Mouse (Mus musculus): ENCODE data around the gene Lrrc25. TPM values are rescaled to one million over a fixed set of nuclear protein-coding genes. Genes with fewer than 3 reads are reported as not detected.

Gene Lrrc25
- polyA plus RNA-seq, 1 experiment from 2014 or later, result 0.74 TPM

DNA sequence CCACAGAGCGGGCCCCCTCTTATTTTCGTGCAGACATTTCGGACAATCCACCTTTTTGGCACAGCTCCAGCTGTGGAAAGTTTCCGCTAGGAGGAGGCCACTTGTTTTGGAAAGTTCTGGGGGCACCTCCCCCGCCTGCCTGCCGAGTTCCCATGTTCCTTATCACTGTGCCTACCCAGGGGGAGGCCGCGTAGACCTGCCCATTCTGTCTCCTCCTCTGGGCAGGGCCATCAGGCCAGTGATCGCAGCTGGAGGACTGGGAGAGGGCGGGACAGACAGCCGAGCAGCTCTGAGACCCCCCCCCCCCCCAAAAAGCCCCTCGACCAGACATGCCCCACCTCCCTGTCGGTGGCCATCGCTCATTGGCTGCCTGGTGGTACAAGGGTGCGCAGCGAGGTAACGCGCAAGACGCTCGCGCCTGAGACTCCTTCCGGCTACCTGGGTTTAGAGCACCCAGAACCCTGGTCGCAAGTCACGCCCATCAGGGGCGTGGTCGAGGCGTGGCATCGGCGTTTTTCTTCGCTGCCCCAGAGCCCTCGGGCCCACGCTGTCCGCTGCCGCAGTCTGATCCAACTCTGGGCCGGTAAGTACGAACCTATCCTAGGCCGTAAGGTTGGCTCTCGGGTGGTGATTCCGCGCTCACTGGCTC lies 21.9 kb upstream of the Lrrc25 start, which contains the start of gene Isyna1:
Gene Isyna1, plus strand, starts transcription at position 413 of the 649 bp plus-strand sequence.
- under 1% methylated on average over 39 of the region's 40 CpGs for WGBS
- Histone ChIP-seq H3K27me3 (no peaks in the 10 kb centered on the region), H3K4me1 (peaks cover 47% of the 10 kb centered on the region)

DNA sequence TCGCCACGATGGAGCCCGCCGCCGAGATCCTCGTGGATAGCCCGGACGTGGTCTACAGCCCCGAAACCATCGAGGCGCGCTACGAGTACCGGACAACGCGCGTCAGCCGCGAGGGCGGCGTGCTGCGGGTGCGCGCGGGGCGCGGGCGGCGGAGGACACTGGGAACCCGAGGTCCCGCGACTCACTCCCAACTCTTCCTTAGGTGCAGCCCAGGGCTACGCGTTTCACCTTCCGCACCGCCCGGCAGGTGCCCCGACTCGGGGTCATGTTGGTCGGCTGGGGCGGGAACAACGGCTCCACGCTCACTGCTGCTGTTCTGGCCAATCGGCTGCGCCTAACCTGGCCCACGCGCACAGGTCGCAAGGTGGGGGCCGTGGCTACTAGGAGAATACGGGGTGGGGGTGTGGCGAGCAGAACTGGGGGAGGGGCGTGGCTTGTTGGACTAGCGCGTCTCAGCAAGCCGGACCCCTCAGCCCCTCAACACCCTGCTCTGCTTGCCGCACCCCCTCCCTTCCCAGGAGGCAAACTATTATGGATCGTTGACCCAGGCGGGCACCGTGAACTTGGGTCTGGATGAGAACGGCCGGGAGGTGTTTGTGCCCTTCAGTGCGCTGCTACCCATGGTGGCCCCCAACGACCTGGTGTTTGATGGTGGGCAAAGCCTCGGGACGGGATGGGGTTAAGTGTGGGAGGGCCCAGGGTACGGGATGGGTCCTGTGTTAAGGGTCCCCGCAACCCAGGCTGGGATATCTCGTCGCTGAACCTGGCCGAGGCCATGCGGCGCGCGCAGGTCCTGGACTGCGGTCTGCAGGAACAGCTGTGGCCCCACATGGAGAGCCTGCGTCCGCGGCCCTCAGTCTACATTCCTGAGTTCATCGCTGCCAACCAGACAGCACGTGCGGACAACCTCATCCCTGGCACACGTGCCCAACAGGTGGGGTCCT lies 21.1 kb upstream of the Lrrc25 start:
- peak overlapping the region; percentile 99 for H3K4me2 ChIP-seq (replicated peaks)

More for the DNA sequence above, 21.9 kb upstream of the Lrrc25 start, which contains the start of gene Isyna1:
- Histone ChIP-seq H3K4me2 (replicated peaks) (peak within 1 kb of the TSS; percentile 99), H3K9ac (replicated peaks) (peak within 1 kb of the TSS; percentile 72), H3K9me3 (no peaks in the 10 kb centered on the region), H3K36me3 (peaks cover 19% of the 10 kb centered on the region; the same call in 1 of the 2 replicates), H3K27ac (replicated peaks) (peak within 1 kb of the TSS; percentile 56), H3K4me3 (peak within 1 kb of the TSS; percentile 67)
- peak; percentile 78 for ATAC-seq (replicated peaks)

DNA sequence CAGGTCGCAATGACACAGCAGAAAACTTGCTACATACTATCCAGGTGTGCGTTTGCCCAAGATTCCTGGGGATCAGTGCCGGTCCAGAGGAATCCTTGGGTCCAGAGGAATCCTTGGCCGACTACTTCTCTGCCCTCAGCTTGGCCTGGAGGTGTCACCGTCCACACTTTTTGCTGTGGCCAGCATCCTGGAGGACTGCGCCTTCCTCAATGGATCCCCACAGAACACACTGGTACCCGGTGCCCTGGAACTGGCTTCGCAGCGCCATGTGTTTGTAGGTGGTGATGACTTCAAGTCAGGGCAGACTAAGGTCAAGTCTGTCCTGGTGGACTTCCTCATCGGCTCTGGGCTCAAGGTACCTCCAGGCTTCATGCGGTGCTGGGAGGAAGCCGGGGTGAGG lies 20.1 kb upstream of the Lrrc25 start:
- H3K4me3 ChIP-seq, result 0 out of 2 replicates have a peak overlapping the region, but pooled peaks have one; percentile 67
- no peaks in the 10 kb centered on the region for H3K9me3 ChIP-seq
- no peak for ATAC-seq (replicated peaks)
- H3K4me1 ChIP-seq, result peaks cover 58% of the 10 kb centered on the region
- H3K9ac ChIP-seq (replicated peaks), result no peak overlapping the region
- no peaks in the 10 kb centered on the region for H3K27me3 ChIP-seq
- H3K36me3 ChIP-seq, result peaks cover 3% of the 10 kb centered on the region; the same call in 1 of the 2 replicates
- WGBS, result 94% methylated on average over 12 of the region's 12 CpGs
- H3K4me2 ChIP-seq (replicated peaks), result 0 out of 2 replicates have a peak overlapping the region, but pooled peaks have one; percentile 99
- no peak overlapping the region for H3K27ac ChIP-seq (replicated peaks)

More for the DNA sequence above, 21.1 kb upstream of the Lrrc25 start:
- H3K4me3 ChIP-seq, result peak overlapping the region; percentile 67
- no peaks in the 10 kb centered on the region for H3K9me3 ChIP-seq
- 0 out of 2 replicates have a peak, but pooled peaks have one; percentile 0 for ATAC-seq (replicated peaks)
- no peaks in the 10 kb centered on the region for H3K27me3 ChIP-seq
- WGBS, result 9% methylated on average over 82 of the region's 82 CpGs
- peaks cover 49% of the 10 kb centered on the region for H3K4me1 ChIP-seq
- peak overlapping the region; percentile 56 for H3K27ac ChIP-seq (replicated peaks)
- peaks cover 11% of the 10 kb centered on the region; the same call in 1 of the 2 replicates for H3K36me3 ChIP-seq
- H3K9ac ChIP-seq (replicated peaks), result peak overlapping the region; percentile 72

DNA sequence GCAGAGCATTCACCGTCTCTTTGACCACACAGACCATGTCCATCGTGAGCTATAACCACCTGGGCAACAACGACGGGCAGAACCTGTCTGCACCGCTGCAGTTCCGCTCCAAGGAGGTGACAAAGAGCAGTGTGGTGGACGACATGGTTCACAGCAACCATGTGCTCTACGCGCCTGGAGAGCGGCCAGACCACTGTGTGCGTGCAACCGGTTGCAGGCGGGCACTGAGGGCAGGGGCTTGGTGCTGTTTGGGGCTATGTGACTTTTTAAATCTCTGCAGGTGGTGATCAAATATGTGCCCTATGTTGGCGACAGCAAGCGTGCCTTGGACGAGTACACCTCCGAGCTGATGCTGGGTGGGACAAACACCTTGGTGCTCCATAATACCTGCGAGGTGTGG lies 19.7 kb upstream of the Lrrc25 start:
- 93% methylated on average over 18 of the region's 18 CpGs for WGBS
- H3K9ac ChIP-seq (replicated peaks), result no peak overlapping the region
- no peaks in the 10 kb centered on the region for H3K9me3 ChIP-seq
- no peak overlapping the region for H3K27ac ChIP-seq (replicated peaks)
- H3K4me1 ChIP-seq, result peaks cover 62% of the 10 kb centered on the region
- no peaks in the 10 kb centered on the region for H3K27me3 ChIP-seq
- ATAC-seq (replicated peaks), result no peak
- no peak overlapping the region for H3K4me3 ChIP-seq
- no peak overlapping the region for H3K4me2 ChIP-seq (replicated peaks)
- 0 out of 2 replicates have a peak, but pooled peaks cover 2% of the 10 kb centered on the region for H3K36me3 ChIP-seq

DNA sequence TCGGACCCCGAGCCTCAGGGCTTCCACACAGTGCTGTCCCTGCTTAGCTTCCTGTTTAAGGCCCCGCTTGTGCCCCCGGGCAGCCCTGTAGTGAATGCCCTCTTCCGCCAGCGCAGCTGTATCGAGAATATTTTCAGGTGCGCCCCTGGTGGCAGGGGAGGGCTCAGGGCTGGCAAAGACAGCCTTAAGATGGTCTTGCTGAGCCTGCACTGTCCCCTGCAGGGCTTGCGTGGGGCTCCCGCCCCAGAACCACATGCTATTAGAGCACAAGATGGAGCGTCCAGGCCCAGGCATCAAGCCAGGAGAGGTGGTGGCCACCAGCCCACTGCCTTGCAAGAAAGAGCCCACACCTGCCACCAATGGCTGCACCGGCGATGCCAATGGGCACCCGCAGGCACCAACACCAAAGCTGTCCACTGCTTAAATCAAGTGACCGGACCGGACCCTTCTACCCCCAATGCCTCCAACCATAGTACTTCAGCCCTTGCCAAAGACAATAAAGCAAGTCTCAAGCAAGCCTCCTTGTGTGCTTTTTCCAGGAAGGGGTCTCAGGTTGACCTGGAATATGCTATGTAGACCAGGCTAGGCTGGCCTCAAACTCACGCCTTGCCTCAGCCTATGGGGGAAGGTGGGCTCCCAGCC lies 19.1 kb upstream of the Lrrc25 start:
- peak overlapping the region; percentile 90 for H3K4me2 ChIP-seq (replicated peaks)
- 78% methylated on average over 17 of the region's 17 CpGs for WGBS
- H3K9me3 ChIP-seq, result no peaks in the 10 kb centered on the region
- H3K27ac ChIP-seq (replicated peaks), result no peak overlapping the region
- H3K4me3 ChIP-seq, result peak overlapping the region; percentile 49; the same call in 1 of the 2 replicates
- H3K9ac ChIP-seq (replicated peaks), result peak overlapping the region; percentile 66; the same call in 1 of the 2 replicates
- 0 out of 2 replicates have a peak, but pooled peaks cover 2% of the 10 kb centered on the region for H3K36me3 ChIP-seq
- H3K4me1 ChIP-seq, result peaks cover 68% of the 10 kb centered on the region
- H3K27me3 ChIP-seq, result no peaks in the 10 kb centered on the region
- no peak for ATAC-seq (replicated peaks)

DNA sequence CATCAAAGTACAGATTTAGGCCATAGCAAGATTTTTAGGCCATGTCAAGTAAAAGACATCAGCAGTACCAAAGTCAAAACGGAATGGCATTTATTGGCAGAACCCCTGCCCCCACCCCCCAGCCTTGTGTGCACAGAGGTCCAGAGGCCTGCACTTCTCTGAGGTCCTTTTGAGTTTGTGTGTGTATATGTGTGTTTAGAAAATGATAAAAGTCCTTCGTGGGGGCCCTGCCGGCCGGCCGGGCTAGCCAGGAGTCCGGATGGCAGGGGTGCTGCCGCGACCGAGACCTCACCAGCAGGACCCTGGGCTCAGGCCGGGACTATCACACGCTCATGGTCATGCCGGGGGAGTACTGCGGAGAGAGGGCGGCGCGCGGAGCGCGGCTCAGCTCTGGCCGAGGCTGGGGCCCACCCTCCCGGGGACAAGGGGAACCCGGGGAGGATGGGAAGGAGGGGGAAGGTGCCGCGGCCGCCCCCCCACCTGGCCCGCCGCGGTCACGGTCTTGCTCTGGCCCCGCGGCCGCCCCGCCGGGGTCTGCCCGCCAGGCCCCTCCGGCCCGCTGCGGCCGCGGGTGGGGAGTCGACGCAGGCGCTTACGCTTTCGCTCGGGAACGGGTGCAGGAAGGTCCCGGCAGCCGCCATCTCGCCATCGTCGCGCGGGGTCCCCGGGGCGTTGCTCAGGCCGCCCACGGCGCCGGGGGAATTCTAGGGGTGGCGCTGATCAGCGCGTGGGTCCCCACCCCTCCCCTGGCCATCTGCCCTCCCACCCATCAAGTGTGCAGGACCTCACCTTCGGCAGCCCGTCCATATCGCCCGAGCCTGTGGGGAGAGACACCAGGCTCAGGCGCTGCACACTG lies 18.3 kb upstream of the Lrrc25 start:
- H3K36me3 ChIP-seq, result 0 out of 2 replicates have a peak, but pooled peaks cover 2% of the 10 kb centered on the region
- H3K27ac ChIP-seq (replicated peaks), result peak overlapping the region; percentile 16; the same call in 1 of the 2 replicates
- peaks cover 68% of the 10 kb centered on the region for H3K4me1 ChIP-seq
- peak overlapping the region; percentile 49 for H3K4me3 ChIP-seq
- WGBS, result 6% methylated on average over 66 of the region's 68 CpGs
- peak overlapping the region; percentile 90 for H3K4me2 ChIP-seq (replicated peaks)
- no peaks in the 10 kb centered on the region for H3K27me3 ChIP-seq
- ATAC-seq (replicated peaks), result no peak
- H3K9ac ChIP-seq (replicated peaks), result peak overlapping the region; percentile 66
- no peaks in the 10 kb centered on the region for H3K9me3 ChIP-seq

DNA sequence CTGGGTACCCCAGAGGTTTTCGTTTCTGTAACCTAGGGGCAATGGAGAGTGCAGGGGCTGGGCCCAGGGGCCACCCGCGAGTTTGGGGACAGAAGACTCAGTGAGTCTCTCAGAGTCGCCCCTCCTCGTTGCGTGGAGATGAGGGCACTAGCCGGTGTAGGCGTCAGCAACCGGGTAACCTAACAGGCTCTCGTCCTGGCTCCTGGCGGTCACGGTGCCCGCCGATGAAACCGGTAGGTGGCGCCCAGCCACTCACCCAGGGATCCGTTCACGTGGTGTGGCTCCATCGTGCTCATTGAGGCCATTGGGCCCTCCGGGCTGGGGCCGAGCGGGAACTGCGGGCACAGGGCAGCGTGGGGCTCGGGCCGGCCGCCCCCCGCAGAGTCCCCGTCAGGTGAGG lies 17.7 kb upstream of the Lrrc25 start:
- H3K9me3 ChIP-seq, result no peaks in the 10 kb centered on the region
- under 1% methylated on average over 29 of the region's 29 CpGs for WGBS
- peak; percentile 28 for ATAC-seq (replicated peaks)
- H3K4me1 ChIP-seq, result peaks cover 67% of the 10 kb centered on the region
- H3K4me2 ChIP-seq (replicated peaks), result peak overlapping the region; percentile 90
- H3K36me3 ChIP-seq, result 0 out of 2 replicates have a peak, but pooled peaks cover 2% of the 10 kb centered on the region
- peak overlapping the region; percentile 16; the same call in 1 of the 2 replicates for H3K27ac ChIP-seq (replicated peaks)
- peak overlapping the region; percentile 66 for H3K9ac ChIP-seq (replicated peaks)
- H3K4me3 ChIP-seq, result peak overlapping the region; percentile 49
- no peaks in the 10 kb centered on the region for H3K27me3 ChIP-seq

DNA sequence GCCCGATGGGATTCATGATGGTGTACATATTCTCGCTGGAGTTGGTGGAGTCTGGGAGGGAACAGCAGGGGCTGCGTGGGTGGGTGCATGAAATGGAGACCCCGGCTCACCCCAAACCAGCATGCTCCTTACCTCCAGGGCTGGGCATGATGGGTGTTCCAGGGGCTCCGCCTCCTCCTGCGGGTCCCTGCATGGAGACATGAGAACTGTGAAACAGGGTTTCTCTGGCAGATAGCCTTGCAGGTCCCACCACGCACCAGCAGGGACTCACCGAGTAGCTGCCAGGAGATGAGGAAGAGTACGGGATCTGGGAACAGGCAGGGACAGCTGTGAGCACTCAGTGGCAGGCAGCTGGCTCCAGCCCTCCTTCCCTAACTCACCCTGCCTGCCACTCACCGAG lies 17.2 kb upstream of the Lrrc25 start:
- WGBS, result 12% methylated on average over 10 of the region's 10 CpGs
- no peaks in the 10 kb centered on the region for H3K27me3 ChIP-seq
- H3K27ac ChIP-seq (replicated peaks), result no peak overlapping the region
- H3K9ac ChIP-seq (replicated peaks), result peak overlapping the region; percentile 66
- H3K4me3 ChIP-seq, result peak overlapping the region; percentile 49
- peak; percentile 1; the same call in 1 of the 2 replicates for ATAC-seq (replicated peaks)
- H3K9me3 ChIP-seq, result no peaks in the 10 kb centered on the region
- 0 out of 2 replicates have a peak, but pooled peaks cover 2% of the 10 kb centered on the region for H3K36me3 ChIP-seq
- peak overlapping the region; percentile 90 for H3K4me2 ChIP-seq (replicated peaks)
- H3K4me1 ChIP-seq, result peaks cover 63% of the 10 kb centered on the region

DNA sequence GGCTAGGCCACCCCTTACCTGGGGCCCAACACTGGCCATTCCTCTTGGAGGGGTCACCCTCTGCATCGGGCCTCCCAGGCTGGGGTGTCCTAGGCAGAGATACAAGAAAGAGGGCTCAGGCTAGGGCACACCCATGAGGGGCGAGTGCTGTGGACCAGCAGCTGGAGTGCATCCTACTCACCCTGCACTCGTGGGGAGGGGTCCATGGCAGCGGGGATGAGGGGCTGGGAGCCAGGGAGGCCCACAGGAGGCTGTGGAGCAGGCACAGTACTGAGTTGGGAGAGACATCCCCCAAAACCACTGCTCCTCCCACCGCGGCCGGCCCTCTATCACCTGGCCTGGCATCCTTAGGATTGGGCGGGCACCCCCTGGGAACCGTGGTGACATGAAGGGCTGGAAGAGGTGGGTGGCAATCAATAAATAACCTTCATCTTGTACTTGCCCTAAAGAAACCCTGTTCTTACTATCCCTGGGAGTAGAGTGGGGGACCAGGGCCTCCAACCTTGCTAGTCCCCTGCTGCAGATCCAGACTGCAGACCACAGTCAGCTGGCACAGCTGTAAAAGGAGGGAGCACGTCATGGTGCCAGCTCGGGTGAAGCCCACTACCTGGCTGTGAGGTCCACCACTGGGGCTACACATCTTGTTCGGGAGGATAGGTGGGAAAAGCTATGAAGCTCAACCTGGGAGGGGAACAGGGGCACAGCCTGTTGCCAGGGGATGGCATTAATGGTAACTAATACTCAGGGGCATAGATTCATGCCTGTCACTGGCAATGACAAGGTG lies 16.3 kb upstream of the Lrrc25 start:
- no peak overlapping the region for H3K9ac ChIP-seq (replicated peaks)
- no peaks in the 10 kb centered on the region for H3K9me3 ChIP-seq
- no peak overlapping the region for H3K4me2 ChIP-seq (replicated peaks)
- no peak overlapping the region for H3K4me3 ChIP-seq
- H3K36me3 ChIP-seq, result 0 out of 2 replicates have a peak, but pooled peaks cover 2% of the 10 kb centered on the region
- no peak overlapping the region for H3K27ac ChIP-seq (replicated peaks)
- H3K4me1 ChIP-seq, result peaks cover 55% of the 10 kb centered on the region
- ATAC-seq (replicated peaks), result no peak
- WGBS, result 87% methylated on average over 12 of the region's 12 CpGs
- no peaks in the 10 kb centered on the region for H3K27me3 ChIP-seq

Data from forebrain, embryonic 15.5 days (tissue).